Mouse (Mus musculus) heart, postnatal 0 days (tissue): ENCODE results near the gene Ccdc102a.

Source experiments
- CTCF ChIP-seq: IDR thresholded peaks from 2 replicates; pipeline ENCODE4 v1.5.1; 2016; ENCODE audit warnings: antibody characterized with exemption, control low read depth, low read depth
- EP300 ChIP-seq: IDR thresholded peaks from 2 replicates; pipeline ENCODE4 v1.6.1; 2016; ENCODE audit warnings: antibody characterized with exemption, low read depth

GRCm38 (mm10) chr8:94916960-94917324 is 956 bp downstream of the Ccdc102a start:
- TF ChIP-seq CTCF (no peak), EP300 (no peak)
